Mouse (Mus musculus): Measurements from ENCODE around the gene S100a6. TPM values are rescaled to one million over a fixed set of nuclear protein-coding genes. Genes with fewer than 3 reads are reported as not detected.

S100a6 gene
- polyA plus RNA-seq, 1 experiment from 2014 or later: 23.7 TPM

DNA sequence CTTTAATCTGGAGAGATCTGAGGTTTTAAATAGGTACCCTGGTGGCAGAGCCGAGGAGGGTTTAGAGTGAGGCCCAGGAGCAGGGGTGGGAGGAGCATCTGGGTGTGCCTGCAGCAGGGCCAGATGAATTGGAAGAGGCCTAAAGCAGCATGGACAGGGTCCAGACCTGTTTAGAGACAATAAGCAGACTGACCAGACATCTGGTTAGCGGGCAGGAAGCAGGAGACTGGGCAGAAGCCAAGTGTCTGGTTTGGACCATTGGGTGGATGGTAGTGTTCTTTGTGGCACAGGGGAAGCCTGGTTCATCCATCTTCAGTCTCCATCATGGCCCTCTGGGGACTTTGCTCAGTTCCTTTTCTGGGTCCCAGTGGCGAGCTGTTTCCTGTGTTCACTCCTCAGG is 28.8 kb upstream of the S100a6 start:
- ATAC-seq (replicated peaks; ENCODE audit: insufficient number of reproducible peaks, low FRiP score, low TSS enrichment, low read depth) (no peak), DNase-seq (ENCODE audit: low spot score) (no peak)
- Histone ChIP-seq H3K9ac (replicated peaks; ENCODE audit: low read length) (no peak overlapping the region), H3K9me3 (replicated peaks; ENCODE audit: control insufficient read depth, low read length) (no peaks in the 10 kb centered on the region), H3K4me3 (ENCODE audit: low read depth, low read length) (no peak overlapping the region), H3K4me2 (ENCODE audit: low read depth, low read length) (no peak overlapping the region), H3K36me3 (replicated peaks; ENCODE audit: control insufficient read depth, insufficient read depth, low read depth, low read length) (no peaks in the 10 kb centered on the region), H3K4me1 (ENCODE audit: control insufficient read depth, insufficient read depth, low read length) (no peaks in the 10 kb centered on the region), H3K27ac (replicated peaks; ENCODE audit: low read depth, low read length) (no peak overlapping the region), H3K27me3 (ENCODE audit: control insufficient read depth, insufficient read depth, low read length) (no peaks in the 10 kb centered on the region)
- WGBS: 45% methylated on average over 3 of the region's 3 CpGs

DNA sequence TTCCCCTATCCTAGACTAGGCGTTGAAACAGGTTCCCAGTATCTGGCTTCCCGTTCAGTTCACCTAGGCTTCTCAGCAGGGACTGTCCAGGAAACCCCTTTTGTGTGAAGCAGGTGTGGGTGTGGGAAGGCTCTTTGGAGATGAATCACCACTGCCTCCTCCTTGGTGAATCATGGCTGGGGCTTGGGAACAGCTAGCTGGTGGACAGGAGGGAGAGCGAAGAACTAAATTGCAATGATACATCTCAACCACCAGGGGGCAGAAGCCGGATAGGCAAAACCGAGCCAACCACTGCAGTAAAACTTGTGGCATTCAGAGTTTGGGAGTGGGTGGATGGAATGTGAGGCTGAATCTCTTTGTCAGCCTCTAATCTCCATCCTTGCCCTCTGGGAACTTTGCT is 27.1 kb upstream of the S100a6 start:
- no peaks in the 10 kb centered on the region for H3K36me3 ChIP-seq (replicated peaks; ENCODE audit: control insufficient read depth, insufficient read depth, low read depth, low read length)
- H3K9ac ChIP-seq (replicated peaks; ENCODE audit: low read length): no peak overlapping the region
- H3K4me3 ChIP-seq (ENCODE audit: low read depth, low read length): no peak overlapping the region
- no peaks in the 10 kb centered on the region for H3K4me1 ChIP-seq (ENCODE audit: control insufficient read depth, insufficient read depth, low read length)
- H3K4me2 ChIP-seq (ENCODE audit: low read depth, low read length): no peak overlapping the region
- no peaks in the 10 kb centered on the region for H3K9me3 ChIP-seq (replicated peaks; ENCODE audit: control insufficient read depth, low read length)
- ATAC-seq (replicated peaks; ENCODE audit: insufficient number of reproducible peaks, low FRiP score, low TSS enrichment, low read depth) (peak; percentile 37; the same call in 1 of the 2 replicates), DNase-seq (ENCODE audit: low spot score) (peak; percentile 84)
- H3K27ac ChIP-seq (replicated peaks; ENCODE audit: low read depth, low read length): no peak overlapping the region
- WGBS: 34% methylated on average over 5 of the region's 5 CpGs
- H3K27me3 ChIP-seq (ENCODE audit: control insufficient read depth, insufficient read depth, low read length): no peaks in the 10 kb centered on the region

DNA sequence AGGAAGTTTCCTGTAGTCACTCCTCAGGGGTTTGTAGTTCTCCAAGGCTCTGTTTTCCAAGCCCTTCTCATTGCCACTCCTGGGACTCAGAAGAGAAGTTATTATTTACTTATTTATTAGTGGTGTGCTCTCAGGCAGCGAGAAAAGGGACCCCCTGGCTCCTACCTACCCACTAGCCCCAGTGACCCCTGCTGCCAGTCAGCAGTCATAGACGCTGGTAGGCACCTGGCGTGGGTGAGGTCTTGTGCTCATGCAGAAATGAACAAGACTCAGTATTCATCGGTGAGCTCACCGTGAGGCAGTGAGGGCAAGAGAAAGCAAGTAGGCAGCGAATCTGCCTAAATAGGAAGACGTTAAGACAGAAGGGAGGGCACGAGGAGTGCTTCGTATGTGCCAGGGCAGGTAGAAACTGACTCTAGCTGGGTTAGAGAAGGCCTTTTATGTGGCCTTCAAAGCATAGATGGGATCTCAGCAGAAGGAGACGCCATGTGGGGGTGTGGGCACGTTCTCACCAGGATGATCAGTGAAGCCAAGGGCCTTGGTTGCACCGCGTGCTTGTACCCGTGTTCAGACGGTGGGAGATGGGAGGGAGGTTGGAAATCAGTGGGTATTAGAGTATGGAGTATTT is 26.6 kb upstream of the S100a6 start:
- Histone ChIP-seq H3K9ac (replicated peaks; ENCODE audit: low read length) (no peak overlapping the region), H3K9me3 (replicated peaks; ENCODE audit: control insufficient read depth, low read length) (no peaks in the 10 kb centered on the region), H3K4me1 (ENCODE audit: control insufficient read depth, insufficient read depth, low read length) (no peaks in the 10 kb centered on the region), H3K27ac (replicated peaks; ENCODE audit: low read depth, low read length) (no peak overlapping the region), H3K4me2 (ENCODE audit: low read depth, low read length) (no peak overlapping the region), H3K36me3 (replicated peaks; ENCODE audit: control insufficient read depth, insufficient read depth, low read depth, low read length) (no peaks in the 10 kb centered on the region), H3K4me3 (ENCODE audit: low read depth, low read length) (no peak overlapping the region), H3K27me3 (ENCODE audit: control insufficient read depth, insufficient read depth, low read length) (no peaks in the 10 kb centered on the region)
- 86% methylated on average over 15 of the region's 15 CpGs for WGBS
- ATAC-seq (replicated peaks; ENCODE audit: insufficient number of reproducible peaks, low FRiP score, low TSS enrichment, low read depth) (no peak), DNase-seq (ENCODE audit: low spot score) (no peak)

DNA sequence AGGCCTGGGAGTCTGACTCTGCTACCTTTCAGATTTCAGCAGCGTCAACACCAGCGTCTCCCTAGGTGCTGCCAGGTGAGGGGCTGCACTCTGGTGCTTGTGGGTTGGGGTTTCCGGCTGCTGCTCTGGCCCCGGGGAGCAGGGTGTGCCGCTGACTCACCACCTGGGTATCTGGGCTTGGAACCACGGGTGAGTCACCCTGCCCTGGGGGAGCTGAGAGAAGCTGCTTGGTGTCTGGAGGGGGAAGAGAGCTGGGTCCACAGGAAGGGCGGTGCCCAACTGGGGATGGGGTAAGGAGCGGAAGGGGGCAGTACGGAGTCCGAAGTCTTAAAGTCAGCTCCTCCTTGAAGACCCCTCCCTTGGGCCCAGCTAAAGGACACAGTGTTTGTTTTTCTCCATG is 25.8 kb upstream of the S100a6 start:
- ATAC-seq (replicated peaks; ENCODE audit: insufficient number of reproducible peaks, low FRiP score, low TSS enrichment, low read depth): no peak
- Histone ChIP-seq H3K4me2 (ENCODE audit: low read depth, low read length) (no peak overlapping the region), H3K36me3 (replicated peaks; ENCODE audit: control insufficient read depth, insufficient read depth, low read depth, low read length) (no peaks in the 10 kb centered on the region), H3K4me1 (ENCODE audit: control insufficient read depth, insufficient read depth, low read length) (no peaks in the 10 kb centered on the region), H3K27me3 (ENCODE audit: control insufficient read depth, insufficient read depth, low read length) (no peaks in the 10 kb centered on the region), H3K9ac (replicated peaks; ENCODE audit: low read length) (no peak overlapping the region), H3K4me3 (ENCODE audit: low read depth, low read length) (no peak overlapping the region), H3K27ac (replicated peaks; ENCODE audit: low read depth, low read length) (no peak overlapping the region), H3K9me3 (replicated peaks; ENCODE audit: control insufficient read depth, low read length) (no peaks in the 10 kb centered on the region)
- WGBS: 69% methylated on average over 10 of the region's 10 CpGs
- DNase-seq (ENCODE audit: low spot score): no peak

DNA sequence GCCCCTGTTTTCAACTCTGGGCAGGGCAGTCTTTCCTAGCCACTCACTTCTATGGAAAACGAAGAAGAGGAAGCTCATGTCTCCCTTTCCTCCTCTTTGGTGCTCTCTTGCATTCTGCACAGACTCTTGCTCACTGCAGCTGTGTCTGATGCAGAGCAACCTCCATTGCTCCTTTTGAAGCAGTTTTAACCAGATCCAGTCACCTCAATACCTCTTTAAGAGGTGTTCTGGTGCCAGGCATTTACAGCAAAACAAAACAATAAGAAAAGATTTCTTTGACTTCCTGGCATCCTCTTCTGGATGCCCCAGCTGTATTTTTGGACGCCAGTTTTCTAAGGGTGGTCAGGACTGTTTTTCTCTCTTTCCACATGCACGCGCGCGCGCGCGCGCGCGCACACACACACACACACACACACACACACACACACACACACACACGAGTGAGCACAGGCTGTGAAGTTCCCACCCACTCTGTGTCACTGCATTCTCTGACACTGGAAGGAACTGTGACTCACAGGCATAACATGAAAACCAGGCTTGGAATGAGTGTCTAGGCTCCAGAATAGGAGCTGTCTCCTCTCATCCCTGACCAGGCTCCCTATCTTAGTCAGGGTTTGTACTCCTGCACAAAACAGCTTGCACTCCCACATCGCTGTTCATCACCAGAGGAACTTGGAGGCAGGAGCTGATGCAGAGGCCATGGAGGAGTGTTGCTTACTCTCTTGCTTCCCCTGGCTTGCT is 25.2 kb upstream of the S100a6 start:
- Histone ChIP-seq H3K4me3 (ENCODE audit: low read depth, low read length) (no peak overlapping the region), H3K9ac (replicated peaks; ENCODE audit: low read length) (no peak overlapping the region), H3K27ac (replicated peaks; ENCODE audit: low read depth, low read length) (no peak overlapping the region), H3K9me3 (replicated peaks; ENCODE audit: control insufficient read depth, low read length) (no peaks in the 10 kb centered on the region), H3K4me2 (ENCODE audit: low read depth, low read length) (no peak overlapping the region), H3K36me3 (replicated peaks; ENCODE audit: control insufficient read depth, insufficient read depth, low read depth, low read length) (no peaks in the 10 kb centered on the region), H3K27me3 (ENCODE audit: control insufficient read depth, insufficient read depth, low read length) (no peaks in the 10 kb centered on the region), H3K4me1 (ENCODE audit: control insufficient read depth, insufficient read depth, low read length) (no peaks in the 10 kb centered on the region)
- DNase-seq (ENCODE audit: low spot score) (no peak), ATAC-seq (replicated peaks; ENCODE audit: insufficient number of reproducible peaks, low FRiP score, low TSS enrichment, low read depth) (no peak)
- WGBS: 89% methylated on average over 14 of the region's 14 CpGs

DNA sequence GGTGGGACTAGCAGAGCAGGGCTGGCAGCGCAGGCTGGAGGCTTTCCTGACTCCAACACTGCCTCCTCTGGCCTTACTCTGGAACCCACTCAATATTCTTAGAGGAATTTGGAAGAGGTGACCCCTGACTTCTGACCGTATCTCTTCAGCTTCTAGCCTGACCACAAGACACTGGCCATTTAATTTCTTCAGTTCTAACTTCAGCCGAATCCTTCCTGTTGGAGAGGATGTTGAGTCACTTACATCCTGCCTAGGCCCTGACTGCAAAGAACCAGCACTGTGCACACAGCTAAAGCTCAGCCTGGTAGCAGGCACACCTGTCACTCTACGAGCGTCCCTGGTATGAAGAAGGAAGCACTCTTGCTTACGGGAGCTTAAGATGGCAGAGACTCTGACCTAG is 23.3 kb upstream of the S100a6 start:
- no peak overlapping the region for H3K9ac ChIP-seq (replicated peaks; ENCODE audit: low read length)
- no peaks in the 10 kb centered on the region for H3K27me3 ChIP-seq (ENCODE audit: control insufficient read depth, insufficient read depth, low read length)
- H3K36me3 ChIP-seq (replicated peaks; ENCODE audit: control insufficient read depth, insufficient read depth, low read depth, low read length): no peaks in the 10 kb centered on the region
- H3K27ac ChIP-seq (replicated peaks; ENCODE audit: low read depth, low read length): no peak overlapping the region
- 76% methylated on average over 6 of the region's 6 CpGs for WGBS
- H3K9me3 ChIP-seq (replicated peaks; ENCODE audit: control insufficient read depth, low read length): no peaks in the 10 kb centered on the region
- H3K4me3 ChIP-seq (ENCODE audit: low read depth, low read length): no peak overlapping the region
- DNase-seq (ENCODE audit: low spot score): no peak
- no peak overlapping the region for H3K4me2 ChIP-seq (ENCODE audit: low read depth, low read length)
- ATAC-seq (replicated peaks; ENCODE audit: insufficient number of reproducible peaks, low FRiP score, low TSS enrichment, low read depth): no peak
- H3K4me1 ChIP-seq (ENCODE audit: control insufficient read depth, insufficient read depth, low read length): no peaks in the 10 kb centered on the region

DNA sequence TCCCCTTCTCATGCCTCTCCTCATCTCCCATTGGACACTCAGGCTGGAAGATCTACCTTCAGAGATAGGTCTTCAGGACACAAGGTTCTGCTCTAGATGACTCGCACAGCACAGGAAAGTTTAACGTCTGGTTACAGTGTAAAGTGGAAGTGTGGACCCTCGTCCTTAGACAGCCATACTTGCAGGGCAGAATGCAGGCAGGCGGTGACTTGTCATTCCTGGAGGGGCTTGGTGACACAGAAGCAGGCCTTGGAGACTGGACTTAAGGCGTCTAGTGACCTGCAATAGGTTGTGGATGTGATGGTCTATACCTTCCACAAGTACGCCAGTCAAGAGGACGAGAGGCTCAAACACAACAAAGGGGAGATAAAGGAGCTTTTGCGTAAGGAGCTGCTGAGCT is 22.7 kb upstream of the S100a6 start, which contains the start of gene S100a2:
Gene S100a2 (plus strand): TSS at position 301 of the 400 bp plus-strand sequence.
- H3K27ac ChIP-seq (replicated peaks; ENCODE audit: low read depth, low read length): no peak within 1 kb of the TSS
- ATAC-seq (replicated peaks; ENCODE audit: insufficient number of reproducible peaks, low FRiP score, low TSS enrichment, low read depth): no peak
- 79% methylated on average over 8 of the region's 8 CpGs for WGBS

DNA sequence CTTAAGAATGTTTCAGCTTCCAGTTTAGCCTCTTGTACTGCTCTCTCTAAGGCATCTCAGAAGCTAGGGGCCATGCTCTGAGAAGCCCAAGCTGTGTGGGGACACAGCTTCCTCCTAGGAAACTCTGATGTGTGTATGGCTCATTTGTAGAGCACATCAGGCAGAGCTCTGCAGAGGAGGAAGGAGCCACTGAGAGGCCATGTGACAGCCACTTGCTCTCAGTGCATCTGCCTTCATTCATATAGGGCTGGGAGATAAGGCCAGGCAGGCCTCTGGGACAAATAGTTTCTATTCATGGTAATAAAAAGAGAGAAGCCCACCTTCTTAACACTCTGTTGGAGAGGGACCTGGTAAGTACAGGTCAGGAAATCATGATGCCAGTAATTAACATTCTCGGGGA is 18.2 kb upstream of the S100a6 start:
- Histone ChIP-seq H3K9ac (replicated peaks; ENCODE audit: low read length) (no peak overlapping the region), H3K36me3 (replicated peaks; ENCODE audit: control insufficient read depth, insufficient read depth, low read depth, low read length) (no peaks in the 10 kb centered on the region), H3K27ac (replicated peaks; ENCODE audit: low read depth, low read length) (no peak overlapping the region), H3K9me3 (replicated peaks; ENCODE audit: control insufficient read depth, low read length) (no peaks in the 10 kb centered on the region; the same call in 1 of the 2 replicates), H3K4me1 (ENCODE audit: control insufficient read depth, insufficient read depth, low read length) (no peaks in the 10 kb centered on the region), H3K27me3 (ENCODE audit: control insufficient read depth, insufficient read depth, low read length) (no peaks in the 10 kb centered on the region), H3K4me3 (ENCODE audit: low read depth, low read length) (no peak overlapping the region), H3K4me2 (ENCODE audit: low read depth, low read length) (no peak overlapping the region)
- DNase-seq (ENCODE audit: low spot score) (no peak), ATAC-seq (replicated peaks; ENCODE audit: insufficient number of reproducible peaks, low FRiP score, low TSS enrichment, low read depth) (no peak)
- 38% methylated on average over 1 of the region's 1 CpGs for WGBS

More for the DNA sequence above, 22.7 kb upstream of the S100a6 start, which contains the start of gene S100a2:
- Histone ChIP-seq H3K9me3 (replicated peaks; ENCODE audit: control insufficient read depth, low read length) (no peaks in the 10 kb centered on the region; the same call in 1 of the 2 replicates), H3K4me1 (ENCODE audit: control insufficient read depth, insufficient read depth, low read length) (no peaks in the 10 kb centered on the region), H3K36me3 (replicated peaks; ENCODE audit: control insufficient read depth, insufficient read depth, low read depth, low read length) (no peaks in the 10 kb centered on the region), H3K27me3 (ENCODE audit: control insufficient read depth, insufficient read depth, low read length) (no peaks in the 10 kb centered on the region), H3K9ac (replicated peaks; ENCODE audit: low read length) (no peak within 1 kb of the TSS), H3K4me3 (ENCODE audit: low read depth, low read length) (no peak within 1 kb of the TSS), H3K4me2 (ENCODE audit: low read depth, low read length) (no peak within 1 kb of the TSS)
- DNase-seq (ENCODE audit: low spot score): no peak

All from embryonic facial prominence, embryonic 11.5 days (tissue).